Mouse (Mus musculus) forebrain, postnatal 0 days (tissue): ENCODE measurements around the gene Tmed2. TPM values are rescaled to one million over a fixed set of nuclear protein-coding genes. Genes with fewer than 3 reads are reported as not detected.

Experiments
- ATAC-seq: fragments of 200-750 bp; cut with Nextera tagmentation; 2 replicates; pipeline ENCODE4 v1.8.0; 2017; ENCODE audit warnings: mild to moderate bottlenecking, moderate library complexity
- DNase-seq: peaks from one replicate; pipeline ENCODE4 v3.0.0-alpha.2; 2015
- H3K27ac ChIP-seq: fragments of 300-500 bp; sonication (generic); 2 replicates; pipeline ENCODE4 v1.5.1; 2014; ENCODE audit warnings: low read depth, mild to moderate bottlenecking, antibody characterized with exemption, low read length, moderate library complexity, mixed read lengths
- H3K27me3 ChIP-seq: fragments of 300-500 bp; sonication (generic); 2 replicates; pipeline ENCODE4 v1.6.1; 2014; ENCODE audit warnings: mild to moderate bottlenecking, low read length, mixed read lengths; ENCODE audit not compliant: insufficient read depth
- H3K36me3 ChIP-seq: fragments of 300-500 bp; sonication (generic); 2 replicates; pipeline ENCODE4 v1.6.1; 2014; ENCODE audit warnings: mild to moderate bottlenecking, moderate library complexity; ENCODE audit not compliant: insufficient read depth
- H3K4me1 ChIP-seq: fragments of 300-500 bp; sonication (generic); 2 replicates; pipeline ENCODE4 v1.6.1; 2014; ENCODE audit warnings: antibody characterized with exemption; ENCODE audit not compliant: insufficient read depth
- H3K4me2 ChIP-seq: fragments of 300-500 bp; sonication (generic); 2 replicates; pipeline ENCODE4 v1.6.1; 2014; ENCODE audit warnings: low read depth, mild to moderate bottlenecking, moderate library complexity
- H3K4me3 ChIP-seq: fragments of 300-500 bp; sonication (generic); 2 replicates; pipeline ENCODE4 v1.5.1; 2014; ENCODE audit warnings: low read depth, low read length, mixed read lengths
- H3K9ac ChIP-seq: fragments of 300-500 bp; sonication (generic); 2 replicates; pipeline ENCODE4 v1.6.1; 2014; ENCODE audit warnings: mild to moderate bottlenecking
- H3K9me3 ChIP-seq: fragments of 300-500 bp; sonication (generic); 2 replicates; pipeline ENCODE4 v1.6.1; 2016; ENCODE audit warnings: low read length
- CTCF ChIP-seq: sonication (generic); IDR thresholded peaks from 2 replicates; pipeline ENCODE4 v1.5.1; 2016; ENCODE audit warnings: antibody characterized with exemption, control low read depth, low read depth
- WGBS: fragments of 180-500 bp; shearing (Covaris S2); extraction: QIAGEN DNeasy Blood & Tissue Kit; methylation state at CpG from one replicate; pipeline ENCODE4 v1.1.7; 2014; 5-methylcytosine and 5-hydroxymethylcytosine counted together
- polyA plus RNA-seq: library from polyadenylated mRNA; unstranded; fragments of >200 nt; fragmentation: Nextera tagmentation; extraction: Ambion mirVana; gene quantifications from 2 replicates; pipeline ENCODE4 v1.2.1, GENCODE M21; 2015
- total RNA-seq: library from RNA; depleted of rRNA; stranded (reverse); fragments of >200 nt; gene quantifications from 2 replicates; pipeline ENCODE4 v1.2.3, GENCODE M21; 2014

Tmed2 gene
- total and polyA plus RNA-seq, 2 experiments from 2014 or later, result 319 to 354 TPM

- no peak for TF ChIP-seq CTCF
- Histone ChIP-seq H3K36me3 (peaks cover 8% of the 10 kb centered on the region), H3K4me1 (no peaks in the 10 kb centered on the region), H3K4me3 (no peak overlapping the region), H3K27ac (no peak overlapping the region), H3K9ac (no peak overlapping the region), H3K27me3 (no peaks in the 10 kb centered on the region), H3K9me3 (no peaks in the 10 kb centered on the region), H3K4me2 (no peak overlapping the region)
- WGBS, result 92% methylated on average over 6 of the region's 6 CpGs
- ATAC-seq (no peak), DNase-seq (no peak)
Observed at GRCm38 (mm10) chr5:124509200-124509599, 31.3 kb upstream of the Tmed2 start.

- 76% methylated on average over 12 of the region's 12 CpGs for WGBS
- Histone ChIP-seq H3K4me1 (no peaks in the 10 kb centered on the region), H3K36me3 (peaks cover 8% of the 10 kb centered on the region), H3K9me3 (no peaks in the 10 kb centered on the region), H3K27me3 (no peaks in the 10 kb centered on the region), H3K4me3 (no peak overlapping the region), H3K9ac (no peak overlapping the region), H3K4me2 (no peak overlapping the region), H3K27ac (no peak overlapping the region)
- TF ChIP-seq CTCF, result no peak
- ATAC-seq (no peak), DNase-seq (no peak)
Observed at GRCm38 (mm10) chr5:124509742-124510237, 30.7 kb upstream of the Tmed2 start.

- H3K4me3 ChIP-seq, result no peak overlapping the region
- H3K27ac ChIP-seq, result no peak overlapping the region
- peaks cover 8% of the 10 kb centered on the region for H3K36me3 ChIP-seq
- no peaks in the 10 kb centered on the region for H3K9me3 ChIP-seq
- H3K27me3 ChIP-seq, result no peaks in the 10 kb centered on the region
- DNase-seq (no peak), ATAC-seq (no peak)
- no peaks in the 10 kb centered on the region for H3K4me1 ChIP-seq
- no peak for TF ChIP-seq CTCF
- no peak overlapping the region for H3K4me2 ChIP-seq
- 93% methylated on average over 10 of the region's 10 CpGs for WGBS
- no peak overlapping the region for H3K9ac ChIP-seq
Observed at GRCm38 (mm10) chr5:124510536-124511050, 29.9 kb upstream of the Tmed2 start.

- Histone ChIP-seq H3K4me3 (no peak overlapping the region), H3K36me3 (peaks cover 8% of the 10 kb centered on the region), H3K9ac (no peak overlapping the region), H3K4me2 (no peak overlapping the region), H3K4me1 (no peaks in the 10 kb centered on the region), H3K9me3 (no peaks in the 10 kb centered on the region), H3K27ac (no peak overlapping the region), H3K27me3 (no peaks in the 10 kb centered on the region)
- no peak for TF ChIP-seq CTCF
- 93% methylated on average over 5 of the region's 5 CpGs for WGBS
- no peak for DNase-seq
- ATAC-seq, result no peak
Observed at GRCm38 (mm10) chr5:124515789-124516188, 24.7 kb upstream of the Tmed2 start.

GRCm38 (mm10) chr5:124518648-124519047 lies 21.8 kb upstream of the Tmed2 start:
- Histone ChIP-seq H3K27me3 (no peaks in the 10 kb centered on the region), H3K9me3 (no peaks in the 10 kb centered on the region), H3K4me3 (no peak overlapping the region), H3K4me2 (no peak overlapping the region), H3K4me1 (no peaks in the 10 kb centered on the region), H3K27ac (no peak overlapping the region), H3K9ac (no peak overlapping the region), H3K36me3 (peaks cover 2% of the 10 kb centered on the region)
- TF ChIP-seq CTCF, result no peak
- WGBS, result 73% methylated on average over 10 of the region's 10 CpGs
- no peak for DNase-seq
- no peak for ATAC-seq

- Histone ChIP-seq H3K4me1 (no peaks in the 10 kb centered on the region), H3K27ac (no peak overlapping the region), H3K4me3 (no peak overlapping the region), H3K27me3 (no peaks in the 10 kb centered on the region), H3K4me2 (no peak overlapping the region), H3K36me3 (no peaks in the 10 kb centered on the region; the same call in 1 of the 2 replicates), H3K9me3 (no peaks in the 10 kb centered on the region), H3K9ac (no peak overlapping the region)
- DNase-seq, result no peak
- WGBS, result 91% methylated on average over 4 of the region's 4 CpGs
- ATAC-seq, result no peak
- TF ChIP-seq CTCF, result no peak
Observed at GRCm38 (mm10) chr5:124521588-124521987, 18.9 kb upstream of the Tmed2 start.

- Histone ChIP-seq H3K9me3 (no peaks in the 10 kb centered on the region), H3K4me3 (no peak overlapping the region), H3K9ac (no peak overlapping the region), H3K36me3 (no peaks in the 10 kb centered on the region; the same call in 1 of the 2 replicates), H3K27ac (no peak overlapping the region), H3K27me3 (no peaks in the 10 kb centered on the region), H3K4me1 (no peaks in the 10 kb centered on the region), H3K4me2 (no peak overlapping the region)
- DNase-seq, result no peak
- 92% methylated on average over 8 of the region's 8 CpGs for WGBS
- TF ChIP-seq CTCF, result peak; percentile 36
- ATAC-seq, result no peak
Observed at GRCm38 (mm10) chr5:124523032-124523431, 17.5 kb upstream of the Tmed2 start.

GRCm38 (mm10) chr5:124524943-124525342 lies 15.6 kb upstream of the Tmed2 start:
- Histone ChIP-seq H3K4me1 (peaks cover 5% of the 10 kb centered on the region), H3K27me3 (no peaks in the 10 kb centered on the region), H3K4me2 (no peak overlapping the region), H3K4me3 (no peak overlapping the region), H3K36me3 (no peaks in the 10 kb centered on the region; the same call in 1 of the 2 replicates), H3K9me3 (no peaks in the 10 kb centered on the region), H3K27ac (no peak overlapping the region), H3K9ac (no peak overlapping the region)
- DNase-seq, result no peak
- 96% methylated on average over 5 of the region's 5 CpGs for WGBS
- no peak for ATAC-seq
- TF ChIP-seq CTCF, result no peak
